Mouse (Mus musculus): Measurements from ENCODE around the gene Rpl6.

DNA sequence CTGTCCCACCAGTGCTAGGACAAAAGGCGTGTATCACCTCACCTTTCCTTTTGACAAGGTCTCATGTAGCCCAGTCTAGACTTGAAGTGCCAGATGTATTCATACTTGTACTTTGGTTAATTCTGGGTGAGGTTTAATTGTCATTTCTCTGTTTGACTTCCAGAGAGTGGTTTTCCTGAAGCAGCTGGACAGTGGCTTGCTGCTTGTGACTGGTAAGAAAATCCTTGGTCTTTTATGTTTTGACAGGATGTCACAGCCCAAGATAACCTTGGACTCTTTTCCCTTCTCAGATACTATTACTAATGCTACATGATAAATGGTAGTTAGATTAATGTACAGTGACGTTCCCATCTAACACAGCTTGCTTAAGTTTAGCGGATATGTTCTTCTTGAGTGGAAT lies 2.7 kb downstream of the Rpl6 start:
- TF ChIP-seq POLR2A (IDR thresholded peaks at IDR 0.05; ENCODE audit: extremely low read depth, insufficient read depth, low read length): no peak
- TF ChIP-seq CTCF (IDR thresholded peaks at IDR 0.05; ENCODE audit: extremely low read depth, insufficient read depth, low read length): no peak
